Mouse (Mus musculus): ENCODE results near the gene Snap47.

Snap47 gene

GRCm38 (mm10) chr11:59366633-59367032, 84.4 kb downstream of the Snap47 start:
- DNase-seq, result peak in 1 of 2 experiments; percentile 57

- DNase-seq, result no peak
These were observed 85.0 kb downstream of the Snap47 start for GRCm38 (mm10) chr11:59366031-59366430.

DNA sequence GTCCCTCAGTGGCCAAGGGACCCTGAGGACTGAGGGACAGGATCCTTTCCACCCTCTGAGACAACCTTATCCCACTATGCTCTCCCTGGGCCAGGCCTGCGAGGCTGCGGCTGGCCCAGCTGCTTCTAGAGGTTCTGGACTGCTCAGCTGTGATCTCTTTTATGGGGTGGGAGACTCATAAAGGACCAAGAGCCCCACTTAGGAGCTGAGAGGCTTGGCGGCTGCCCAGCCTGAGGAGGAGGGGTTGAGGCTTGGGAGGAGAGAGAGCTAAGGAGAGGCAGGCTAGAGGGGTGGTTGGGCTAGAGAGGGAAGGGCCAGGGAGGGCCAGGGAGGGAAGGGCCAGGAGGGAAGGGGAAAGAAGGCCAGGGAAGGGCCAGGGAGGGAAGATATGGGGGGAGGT, 86.6 kb downstream of the Snap47 start:
- no peak for DNase-seq

DNA sequence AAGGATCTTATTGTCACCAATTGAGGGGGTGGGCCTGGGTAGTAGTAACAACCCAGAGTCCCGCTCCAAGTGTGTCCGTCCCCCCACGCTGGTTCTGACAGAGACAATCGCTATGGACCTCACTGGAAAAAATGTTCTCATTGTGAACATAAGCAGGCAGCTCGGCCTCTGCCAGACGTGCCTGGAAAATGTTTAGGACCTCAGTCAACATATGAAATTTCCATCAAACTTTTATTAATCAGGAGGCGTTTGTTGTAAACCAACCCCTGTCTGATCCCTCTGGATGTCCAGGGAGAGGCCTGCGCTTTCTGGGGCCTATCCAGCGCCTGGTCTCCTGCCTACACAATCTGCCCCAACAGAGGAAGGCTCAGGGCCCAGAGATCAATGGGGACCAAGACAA, 87.0 kb downstream of the Snap47 start:
- DNase-seq, result no peak

- no peak for DNase-seq
These were observed 89.7 kb downstream of the Snap47 start for GRCm38 (mm10) chr11:59361291-59361690.
